Mouse (Mus musculus): ENCODE measurements around the gene Uxt. TPM values are rescaled to one million over a fixed set of nuclear protein-coding genes. Genes with fewer than 3 reads are reported as not detected.

The Uxt gene
- 10 to 100 TPM in 1 of 2 experiments, 1 to 10 TPM in 1; 10.0 to 11.7 TPM for total RNA-seq (2021)

GRCm38 (mm10) chrX:20961477-20962378, at the start of gene Uxt:
TSS of gene Uxt (minus strand) at chrX:20962017.
- intact Hi-C loops (cut with DNase I) = no loop called here
- peak; percentile 90 for DNase-seq

- intact Hi-C loops (cut with DNase I) = no loop called here
- DNase-seq = no peak
These were observed 19.1 kb upstream of the Uxt start for GRCm38 (mm10) chrX:20980901-20981300.

DNA sequence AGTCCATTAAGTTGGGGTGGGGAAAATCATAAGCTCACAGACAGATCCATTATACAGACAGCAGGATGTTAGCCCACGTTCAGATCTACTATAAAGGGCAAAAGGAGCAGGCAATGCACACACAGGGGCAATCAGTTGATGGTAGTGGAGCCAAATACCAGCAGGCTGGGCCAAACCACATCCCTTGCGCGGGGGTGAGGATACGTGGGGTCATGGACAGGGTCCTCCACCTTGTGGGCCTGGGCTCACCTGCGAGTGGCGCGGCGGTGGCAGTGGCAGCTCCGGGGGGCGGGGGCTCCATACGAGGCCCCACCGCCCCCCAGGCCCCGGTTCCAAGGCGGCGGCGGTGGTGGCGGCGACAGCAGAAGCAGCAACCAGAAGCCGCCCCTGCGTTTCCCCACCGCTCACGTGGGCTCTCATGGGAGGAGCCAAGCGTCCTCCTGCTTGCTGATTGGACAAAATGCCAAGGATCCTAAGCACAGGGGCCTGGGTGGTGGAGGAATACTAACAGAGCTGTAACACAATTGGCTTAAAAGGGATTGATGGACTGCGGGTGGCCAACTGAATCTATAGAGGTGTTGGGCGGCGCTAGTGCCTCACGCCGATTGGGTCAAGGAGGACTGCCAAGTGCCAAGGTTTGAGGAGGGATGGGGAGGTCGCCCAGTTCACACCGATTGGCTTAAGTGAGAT, 11.5 kb downstream of the Uxt start, which contains the start of gene Elk1:
Gene Elk1, minus strand, starts transcription at position 418 of the 690 bp plus-strand sequence.
- intact Hi-C loops (cut with DNase I) = no loop called here
- DNase-seq = peak; percentile 85

DNA sequence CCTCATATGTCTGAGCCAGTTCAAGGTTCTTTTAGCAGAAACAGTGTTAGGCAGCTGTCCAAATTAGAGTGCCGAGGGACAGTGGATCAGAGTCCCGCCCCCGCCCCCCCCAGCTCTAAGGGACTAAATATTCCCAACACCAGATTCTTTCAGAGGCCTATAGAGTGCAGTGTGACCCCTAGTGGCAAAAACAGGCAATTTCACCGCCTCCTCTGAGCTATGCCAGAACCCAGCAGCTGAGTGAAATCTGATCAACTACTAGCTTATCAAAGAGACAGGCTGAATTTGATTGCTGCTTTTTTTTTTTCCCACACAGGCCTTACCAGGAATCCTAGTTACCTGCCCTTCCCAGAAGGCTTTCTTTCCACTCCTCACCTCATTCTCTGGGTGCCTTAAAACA, 15.8 kb downstream of the Uxt start:
- DNase-seq = peak; percentile 43
- intact Hi-C loops (cut with DNase I) = no loop called here

DNA sequence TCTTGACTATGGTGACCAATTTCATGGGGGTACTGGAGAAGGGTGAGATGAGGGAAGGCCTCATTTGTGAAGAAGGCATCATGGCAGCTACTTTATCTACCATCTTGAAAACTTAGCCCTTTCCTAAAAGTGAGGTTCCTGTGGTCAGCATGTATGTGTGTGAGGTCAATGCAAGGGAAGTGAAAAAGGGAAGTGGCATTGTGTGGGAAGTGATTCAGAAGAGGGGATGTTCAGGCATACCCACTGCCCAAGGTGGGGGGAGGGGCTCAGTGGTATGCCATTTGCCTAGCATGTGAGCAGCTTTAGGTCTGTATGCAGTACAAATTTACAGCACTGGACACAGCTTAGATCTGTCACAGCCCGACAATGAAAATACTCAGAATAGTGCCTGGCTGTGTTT, 29.9 kb downstream of the Uxt start:
- DNase-seq = no peak
- intact Hi-C loops (cut with DNase I) = no loop called here

DNA sequence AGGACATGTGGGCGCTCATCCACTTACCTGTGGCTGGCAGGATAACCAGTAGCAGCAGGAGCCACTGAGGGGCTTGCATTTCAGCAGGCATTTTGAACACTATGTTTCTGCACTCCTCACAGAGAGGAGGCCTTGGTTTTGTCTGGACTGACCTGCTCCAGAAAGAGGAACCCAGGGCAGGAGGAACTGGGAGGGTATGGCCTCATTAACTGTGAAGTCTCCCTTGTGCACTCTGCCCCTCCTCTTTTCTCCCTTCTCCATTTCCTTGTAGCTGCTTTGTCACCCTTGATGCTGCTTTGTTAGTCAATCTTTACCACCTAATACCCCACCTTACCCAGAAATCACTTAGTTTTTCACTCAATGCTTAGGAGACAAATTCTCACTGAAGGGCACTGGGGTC, 30.5 kb downstream of the Uxt start, which contains the start of gene Cfp:
Gene Cfp, minus strand, starts transcription at position 192 of the 400 bp plus-strand sequence.
- intact Hi-C loops (cut with DNase I) = no loop called here
- DNase-seq = no peak

DNA sequence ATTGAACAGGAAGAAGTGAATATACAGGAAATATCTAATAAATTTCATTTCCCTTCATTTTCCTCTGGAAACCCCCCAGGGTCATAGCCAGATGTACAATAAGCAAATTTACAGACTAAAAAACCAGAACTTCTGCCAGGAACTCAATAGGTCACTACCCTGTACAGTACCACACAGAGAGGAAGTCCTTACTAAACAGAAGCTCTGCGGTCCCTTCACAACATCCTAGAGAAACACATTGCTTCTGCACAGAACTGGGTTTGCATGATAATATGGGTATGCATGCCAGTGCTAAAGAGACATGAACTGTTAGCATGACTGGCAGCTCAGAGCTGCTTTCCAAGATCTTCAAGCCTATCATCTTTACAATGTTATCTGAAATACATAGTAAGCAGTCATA, 32.0 kb downstream of the Uxt start:
- intact Hi-C loops (cut with DNase I) = no loop called here
- no peak for DNase-seq

- intact Hi-C loops (cut with DNase I) = no loop called here
- no peak for DNase-seq
These were observed 36.8 kb downstream of the Uxt start for GRCm38 (mm10) chrX:20924976-20925375.

- no peak for DNase-seq
- intact Hi-C loops (cut with DNase I) = no loop called here
These were observed 38.3 kb downstream of the Uxt start for GRCm38 (mm10) chrX:20923506-20923905.

- DNase-seq = no peak
- intact Hi-C loops (cut with DNase I) = no loop called here
These were observed 40.5 kb downstream of the Uxt start for GRCm38 (mm10) chrX:20921366-20921765.

- intact Hi-C loops (cut with DNase I) = no loop called here
- DNase-seq = peak; percentile 90
These were observed 40.9 kb downstream of the Uxt start, which contains the start of gene Syn1 for GRCm38 (mm10) chrX:20920844-20921364. TSS of gene Syn1 (minus strand) at chrX:20921004.

GRCm38 (mm10) chrX:20920249-20920843, 41.5 kb downstream of the Uxt start:
- no peak for DNase-seq
- intact Hi-C loops (cut with DNase I) = no loop called here

DNA sequence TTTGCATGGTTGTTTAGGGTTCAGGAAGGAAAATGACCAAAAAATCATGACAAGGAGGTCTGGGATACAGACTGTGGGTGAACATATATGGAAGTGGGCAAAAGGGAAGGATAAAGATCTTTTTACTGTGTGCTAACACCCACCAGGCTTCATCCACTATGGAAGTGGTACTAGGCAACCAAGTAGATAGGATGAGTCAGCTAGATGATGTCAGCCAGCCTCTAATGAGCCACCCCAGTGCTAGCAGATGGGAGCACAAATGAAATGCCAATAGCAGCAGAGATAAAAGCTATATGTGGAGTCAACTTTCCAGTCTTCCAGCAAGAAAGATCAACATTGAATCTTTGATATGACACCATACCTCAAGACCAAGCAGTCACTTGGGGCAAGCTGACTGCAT, 46.7 kb downstream of the Uxt start:
- no peak for DNase-seq
- intact Hi-C loops (cut with DNase I) = loop anchor here (10.0 kb wide), 1 partner anchor 60 kb away; no protein-coding TSS in a partner anchor

DNA sequence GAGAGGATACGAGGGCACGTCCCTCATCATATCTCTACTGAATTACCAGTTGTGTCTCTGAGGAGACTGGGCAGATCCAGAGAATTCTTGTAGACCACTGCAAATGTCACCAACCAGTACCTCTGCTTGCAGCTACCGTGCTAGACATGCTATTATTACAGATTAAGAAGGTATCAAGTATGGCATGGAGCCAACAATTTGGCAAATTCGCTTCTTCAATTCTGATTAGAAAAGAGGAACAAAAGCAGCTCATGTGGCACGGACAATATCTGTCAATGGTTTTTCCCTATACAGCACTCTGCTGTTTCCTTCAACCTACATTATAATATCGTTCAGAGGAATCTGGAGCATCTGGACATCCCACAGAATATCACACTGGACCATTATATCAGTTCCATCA, 48.1 kb downstream of the Uxt start:
- intact Hi-C loops (cut with DNase I) = loop anchor here (10.0 kb wide), 1 partner anchor 59 kb away; no protein-coding TSS in a partner anchor
- no peak for DNase-seq

- DNase-seq = no peak
- intact Hi-C loops (cut with DNase I) = loop anchor here (10.0 kb wide), 1 partner anchor 55 kb away; no protein-coding TSS in a partner anchor
These were observed 51.7 kb downstream of the Uxt start for GRCm38 (mm10) chrX:20910074-20910473.

Other genes with a start within 250 kb of the Uxt start
- 100 to 1,000 TPM; 179 to 183 TPM for gene Araf, start 164.2 kb downstream of the Uxt start, total RNA-seq (2021)
- 1 to 10 TPM; 2.2 to 2.4 TPM for gene Timp1, start 91.9 kb downstream of the Uxt start, total RNA-seq (2021)
- 100 to 1,000 TPM; 223 to 239 TPM for gene Syn1, start 41.0 kb downstream of the Uxt start, total RNA-seq (2021)
- gene Cfp, start 30.5 kb downstream of the Uxt start, total RNA-seq (2021) = 10 to 100 TPM; 11.5 to 13.4 TPM
- 10 to 100 TPM; 35.0 to 36.8 TPM for gene Elk1, start 11.4 kb downstream of the Uxt start, total RNA-seq (2021)
- 10 to 100 TPM in 1 of 2 experiments, 1 to 10 TPM in 1; 9.8 to 13.6 TPM for gene Zfp182, start 100.3 kb upstream of the Uxt start, total RNA-seq (2021)
- gene Spaca5, start 106.4 kb upstream of the Uxt start, total RNA-seq (2021) = not detected
- gene Zfp300, start 127.5 kb upstream of the Uxt start, total RNA-seq (2021) = 1 to 10 TPM; 4.0 to 4.1 TPM
- not detected for gene Ssxa1, start 153.8 kb upstream of the Uxt start, total RNA-seq (2021)
- not detected for gene Gm21876, start 213.6 kb upstream of the Uxt start, total RNA-seq (2021)